8 mouse cellular contexts compared by ENCODE assay signal in genomic region chrX:52679045-52679444, GRCm38 (mm10).
DNase-seq lines count a peak whose midpoint lies in the region; ATAC-seq and TF ChIP-seq lines count a peak whose summit lies in the region.
"Had no signal": no experiment of that assay in that cellular context is flagged by ENCODE, and none has a peak within 500 bp of the region (broad histone marks: within the 10 kb centered on the region; RNA-seq: fewer than 3 reads in every experiment).

No protein-coding gene starts in this region.

- H3K9ac ChIP-seq in midbrain, embryonic 14.5 days (replicated peaks; ENCODE audit: low read length), result no peak overlapping the region
- no peak overlapping the region for H3K9ac ChIP-seq in midbrain, embryonic 15.5 days
- H3K9ac ChIP-seq in embryonic facial prominence, embryonic 14.5 days (ENCODE audit: low read depth, low read length), result no peak overlapping the region
- H3K9ac ChIP-seq in stomach, postnatal 0 days (ENCODE audit: low read length), result no peak overlapping the region
- H3K9ac ChIP-seq: midbrain, embryonic 12.5 days had no signal

- no peak overlapping the region for H3K4me2 ChIP-seq in midbrain, embryonic 14.5 days (ENCODE audit: low read length)
- no peak overlapping the region for H3K4me2 ChIP-seq in midbrain, embryonic 15.5 days
- H3K4me2 ChIP-seq in embryonic facial prominence, embryonic 14.5 days (ENCODE audit: low read depth, low read length), result no peak overlapping the region
- H3K4me2 ChIP-seq in stomach, postnatal 0 days (replicated peaks; ENCODE audit: low read depth), result no peak overlapping the region
- H3K4me2 ChIP-seq: midbrain, embryonic 12.5 days had no signal

- H3K27ac ChIP-seq in midbrain, embryonic 14.5 days (replicated peaks; ENCODE audit: low read depth, low read length), result no peak overlapping the region
- H3K27ac ChIP-seq in midbrain, embryonic 15.5 days, result no peak overlapping the region
- H3K27ac ChIP-seq in embryonic facial prominence, embryonic 14.5 days (replicated peaks; ENCODE audit: low read depth, low read length), result no peak overlapping the region
- H3K27ac ChIP-seq in limb, embryonic 10.5 days, result peak overlapping the region; percentile 25; the same call in 1 of the 2 replicates
- no peak overlapping the region for H3K27ac ChIP-seq in stomach, postnatal 0 days (replicated peaks)
- H3K27ac ChIP-seq: midbrain, embryonic 12.5 days had no signal

- 21% methylated on average over 5 of the region's 5 CpGs for WGBS in midbrain, embryonic 14.5 days
- 23% methylated on average over 5 of the region's 5 CpGs for WGBS in midbrain, embryonic 15.5 days
- WGBS in embryonic facial prominence, embryonic 14.5 days, result 18% methylated on average over 5 of the region's 5 CpGs
- 15% methylated on average over 5 of the region's 5 CpGs for WGBS in limb, embryonic 10.5 days
- WGBS in stomach, postnatal 0 days, result 23% methylated on average over 5 of the region's 5 CpGs

- TF ChIP-seq CTCF in stomach, postnatal 0 days (IDR thresholded peaks at IDR 0.05; ENCODE audit: low read depth), result peak; percentile 63

- no peak for TF ChIP-seq EP300 in stomach, postnatal 0 days (optimal IDR thresholded peaks at IDR 0.05)

- no peaks in the 10 kb centered on the region for H3K9me3 ChIP-seq in midbrain, embryonic 14.5 days (ENCODE audit: control insufficient read depth, low read length)
- H3K9me3 ChIP-seq in midbrain, embryonic 15.5 days, result no peaks in the 10 kb centered on the region
- no peaks in the 10 kb centered on the region for H3K9me3 ChIP-seq in embryonic facial prominence, embryonic 14.5 days (ENCODE audit: control insufficient read depth, low read length)
- H3K9me3 ChIP-seq in limb, embryonic 10.5 days (replicated peaks), result no peaks in the 10 kb centered on the region
- H3K9me3 ChIP-seq in stomach, postnatal 0 days (ENCODE audit: control insufficient read depth, low read length), result no peaks in the 10 kb centered on the region
- H3K9me3 ChIP-seq: midbrain, embryonic 12.5 days had no signal

- no peaks in the 10 kb centered on the region for H3K4me1 ChIP-seq in midbrain, embryonic 14.5 days (ENCODE audit: control insufficient read depth, insufficient read depth, low read length)
- H3K4me1 ChIP-seq in midbrain, embryonic 15.5 days, result no peaks in the 10 kb centered on the region
- H3K4me1 ChIP-seq in embryonic facial prominence, embryonic 14.5 days (ENCODE audit: control insufficient read depth, insufficient read depth, low read length), result no peaks in the 10 kb centered on the region
- peaks cover 4% of the 10 kb centered on the region; the same call in 1 of the 2 replicates for H3K4me1 ChIP-seq in limb, embryonic 10.5 days
- H3K4me1 ChIP-seq in stomach, postnatal 0 days (replicated peaks; ENCODE audit: control insufficient read depth, insufficient read depth), result no peaks in the 10 kb centered on the region
- H3K4me1 ChIP-seq: midbrain, embryonic 12.5 days had no signal

- H3K36me3 ChIP-seq in midbrain, embryonic 14.5 days (ENCODE audit: control insufficient read depth, insufficient read depth, low read length), result no peaks in the 10 kb centered on the region
- H3K36me3 ChIP-seq in midbrain, embryonic 15.5 days (replicated peaks), result no peaks in the 10 kb centered on the region
- H3K36me3 ChIP-seq in embryonic facial prominence, embryonic 14.5 days (ENCODE audit: control insufficient read depth, insufficient read depth, low read length), result no peaks in the 10 kb centered on the region
- no peaks in the 10 kb centered on the region for H3K36me3 ChIP-seq in limb, embryonic 10.5 days
- H3K36me3 ChIP-seq in stomach, postnatal 0 days (ENCODE audit: control insufficient read depth, insufficient read depth, low read length), result no peaks in the 10 kb centered on the region
- H3K36me3 ChIP-seq: midbrain, embryonic 12.5 days had no signal

- H3K4me3 ChIP-seq in midbrain, embryonic 14.5 days (replicated peaks; ENCODE audit: low read depth, low read length), result no peak overlapping the region
- no peak overlapping the region for H3K4me3 ChIP-seq in midbrain, embryonic 15.5 days
- no peak overlapping the region for H3K4me3 ChIP-seq in embryonic facial prominence, embryonic 14.5 days (ENCODE audit: low read depth, low read length)
- H3K4me3 ChIP-seq in limb, embryonic 10.5 days, result no peak overlapping the region
- H3K4me3 ChIP-seq in stomach, postnatal 0 days (ENCODE audit: low read depth, low read length), result no peak overlapping the region
- H3K4me3 ChIP-seq: midbrain, embryonic 12.5 days had no signal

- H3K27me3 ChIP-seq in midbrain, embryonic 14.5 days (ENCODE audit: control insufficient read depth, insufficient read depth, low read length), result no peaks in the 10 kb centered on the region
- no peaks in the 10 kb centered on the region for H3K27me3 ChIP-seq in midbrain, embryonic 15.5 days (replicated peaks)
- no peaks in the 10 kb centered on the region for H3K27me3 ChIP-seq in embryonic facial prominence, embryonic 14.5 days (replicated peaks; ENCODE audit: control insufficient read depth, insufficient read depth, low read length)
- no peaks in the 10 kb centered on the region for H3K27me3 ChIP-seq in limb, embryonic 10.5 days (ENCODE audit: low read depth, poor library complexity, severe bottlenecking)
- no peaks in the 10 kb centered on the region for H3K27me3 ChIP-seq in stomach, postnatal 0 days (ENCODE audit: control insufficient read depth, insufficient read depth, low read length)
- H3K27me3 ChIP-seq: midbrain, embryonic 12.5 days had no signal

- no peak for ATAC-seq in midbrain, embryonic 14.5 days (ENCODE audit: low FRiP score, low TSS enrichment)
- ATAC-seq in midbrain, embryonic 15.5 days (replicated peaks), result no peak
- ATAC-seq in embryonic facial prominence, embryonic 14.5 days (ENCODE audit: low read depth), result no peak
- no peak for ATAC-seq in stomach, postnatal 0 days (ENCODE audit: low FRiP score, low TSS enrichment)

- peak; percentile 24 for DNase-seq in midbrain, embryonic 14.5 days
- DNase-seq in ZHBTc4 (ENCODE audit: low read depth, low spot score), result peak; percentile 64
- DNase-seq in embryonic facial prominence, embryonic 14.5 days (ENCODE audit: low spot score), result peak; percentile 12
- DNase-seq in limb, embryonic 10.5 days (ENCODE audit: low spot score), result peak; percentile 48
- peak; percentile 42 for DNase-seq in stomach, postnatal 0 days (ENCODE audit: low spot score)
- DNase-seq in frontal cortex, postnatal 25 days (ENCODE audit: low spot score in 2 of 2), result no peak

Comparison
In these comparisons a context has a peak if more than half of its experiments do, and no peak if none do; other contexts are left out.
1. DNase-seq: peak in midbrain, embryonic 14.5 days (single experiment), ZHBTc4 (single experiment), embryonic facial prominence, embryonic 14.5 days (single experiment), limb, embryonic 10.5 days (single experiment) and stomach, postnatal 0 days (single experiment); none in frontal cortex, postnatal 25 days (0 of 2).